Mouse (Mus musculus) small intestine, adult 2 months (tissue): Measurements from ENCODE around the gene Cct5.

Source experiments
- CTCF ChIP-seq: fragments of 200-500 bp; IDR thresholded peaks from 2 replicates; pipeline ENCODE4 v1.5.1; 2012; ENCODE audit warnings: low read depth, mild to moderate bottlenecking, control low read depth, inconsistent platforms, low read length, moderate library complexity, mixed read lengths; ENCODE audit not compliant: insufficient replicate concordance, insufficient read length; ENCODE audit errors: extremely low read depth
- POLR2A ChIP-seq: fragments of 200-500 bp; IDR thresholded peaks from 2 replicates; pipeline ENCODE4 v1.6.1; 2012; ENCODE audit warnings: low read depth, mild to moderate bottlenecking, control low read depth, inconsistent platforms, low read length, moderate library complexity

DNA sequence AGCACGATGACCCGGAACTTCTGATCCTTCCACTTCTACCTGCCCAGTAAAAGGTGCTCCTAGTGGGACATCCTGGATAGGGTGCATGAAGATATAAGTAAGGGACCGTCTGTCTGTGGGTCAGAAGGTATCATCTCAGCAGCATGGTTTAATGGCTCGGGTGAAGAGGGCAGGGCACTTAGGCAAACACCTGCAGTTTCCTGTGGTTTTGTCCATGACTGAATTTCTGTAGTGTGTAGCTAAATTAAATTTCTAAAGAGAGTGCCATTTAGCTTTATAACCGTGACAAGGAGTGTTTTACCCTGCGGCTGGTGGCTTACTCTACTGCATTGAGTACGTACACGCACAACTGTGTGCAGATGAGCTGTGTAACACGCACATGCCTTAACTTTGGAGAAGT, 15.7 kb upstream of the Cct5 start:
- TF ChIP-seq POLR2A: no peak
- no peak for TF ChIP-seq CTCF
